Mouse (Mus musculus): ENCODE results near the gene Zfp526. TPM values are rescaled to one million over a fixed set of nuclear protein-coding genes. Genes with fewer than 3 reads are reported as not detected.

The Zfp526 gene
- polyA plus RNA-seq, 1 experiment from 2014 or later = 2.9 TPM

DNA sequence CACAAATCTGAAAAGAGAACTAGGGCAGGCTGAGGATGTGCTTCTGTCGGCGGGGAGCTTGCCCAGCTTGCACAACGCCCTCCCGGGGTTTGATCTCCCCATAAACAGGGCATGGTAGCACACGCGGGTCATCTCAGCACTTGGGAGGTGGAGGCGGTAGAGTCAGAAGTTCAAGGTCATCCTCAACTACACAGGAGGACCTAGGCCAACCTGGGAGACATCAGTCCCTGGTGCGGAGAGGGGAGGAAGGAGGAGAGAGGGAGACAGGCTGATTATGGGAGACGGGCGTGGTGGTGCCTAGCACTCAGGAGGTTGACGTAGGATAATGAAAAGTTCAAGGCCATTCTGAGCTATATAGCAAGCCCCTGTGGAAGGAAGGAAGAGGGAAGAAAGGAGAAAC is 30.4 kb upstream of the Zfp526 start:
- no peak overlapping the region for H3K9ac ChIP-seq
- H3K27ac ChIP-seq = no peak overlapping the region
- H3K36me3 ChIP-seq = no peaks in the 10 kb centered on the region
- no peaks in the 10 kb centered on the region for H3K9me3 ChIP-seq
- H3K4me3 ChIP-seq = no peak overlapping the region
- no peaks in the 10 kb centered on the region for H3K4me1 ChIP-seq
- 91% methylated on average over 11 of the region's 11 CpGs for WGBS
- H3K27me3 ChIP-seq (replicated peaks) = no peaks in the 10 kb centered on the region
- no peak overlapping the region for H3K4me2 ChIP-seq (replicated peaks)
- no peak for ATAC-seq (ENCODE audit: low FRiP score, low read depth)

GRCm38 (mm10) chr7:25192110-25192509 is 29.1 kb upstream of the Zfp526 start:
- no peaks in the 10 kb centered on the region for H3K36me3 ChIP-seq
- 71% methylated on average over 8 of the region's 8 CpGs for WGBS
- no peak overlapping the region for H3K4me3 ChIP-seq
- no peaks in the 10 kb centered on the region for H3K4me1 ChIP-seq
- no peak for ATAC-seq (ENCODE audit: low FRiP score, low read depth)
- H3K9ac ChIP-seq = no peak overlapping the region
- no peaks in the 10 kb centered on the region for H3K9me3 ChIP-seq
- no peak overlapping the region for H3K4me2 ChIP-seq (replicated peaks)
- no peak overlapping the region for H3K27ac ChIP-seq
- H3K27me3 ChIP-seq (replicated peaks) = no peaks in the 10 kb centered on the region

- H3K27me3 ChIP-seq (replicated peaks) = no peaks in the 10 kb centered on the region
- no peak overlapping the region for H3K4me2 ChIP-seq (replicated peaks)
- no peaks in the 10 kb centered on the region for H3K36me3 ChIP-seq
- no peak overlapping the region for H3K27ac ChIP-seq
- 78% methylated on average over 3 of the region's 3 CpGs for WGBS
- no peak overlapping the region for H3K4me3 ChIP-seq
- H3K9ac ChIP-seq = no peak overlapping the region
- H3K9me3 ChIP-seq = no peaks in the 10 kb centered on the region
- H3K4me1 ChIP-seq = no peaks in the 10 kb centered on the region
- ATAC-seq (ENCODE audit: low FRiP score, low read depth) = no peak
Measured at GRCm38 (mm10) chr7:25195148-25195547, 26.1 kb upstream of the Zfp526 start.

DNA sequence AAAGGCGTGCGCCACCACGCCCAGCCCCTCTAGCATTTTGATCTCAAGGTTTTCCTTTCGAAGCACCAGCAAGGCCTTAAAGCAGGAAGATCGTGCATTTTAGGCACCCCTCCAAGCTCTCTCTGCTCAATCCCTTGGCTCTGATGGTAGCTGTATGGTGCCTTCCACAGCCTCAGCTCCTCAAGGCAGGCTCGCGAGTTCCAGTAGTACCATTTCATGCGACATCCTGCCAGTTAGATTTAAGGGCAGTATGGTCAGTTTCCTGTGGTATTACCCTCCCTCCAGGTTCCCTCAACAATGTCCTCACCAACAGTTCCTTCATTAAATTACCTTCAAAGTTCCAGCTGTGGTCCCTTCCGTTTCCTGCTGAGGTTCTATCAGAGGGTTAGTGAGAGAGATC is 25.1 kb upstream of the Zfp526 start:
- WGBS = 84% methylated on average over 9 of the region's 9 CpGs
- Histone ChIP-seq H3K9me3 (no peaks in the 10 kb centered on the region), H3K36me3 (no peaks in the 10 kb centered on the region; the same call in 1 of the 2 replicates), H3K9ac (no peak overlapping the region), H3K27me3 (replicated peaks) (no peaks in the 10 kb centered on the region), H3K4me2 (replicated peaks) (no peak overlapping the region), H3K27ac (no peak overlapping the region), H3K4me3 (no peak overlapping the region), H3K4me1 (no peaks in the 10 kb centered on the region)
- no peak for ATAC-seq (ENCODE audit: low FRiP score, low read depth)

DNA sequence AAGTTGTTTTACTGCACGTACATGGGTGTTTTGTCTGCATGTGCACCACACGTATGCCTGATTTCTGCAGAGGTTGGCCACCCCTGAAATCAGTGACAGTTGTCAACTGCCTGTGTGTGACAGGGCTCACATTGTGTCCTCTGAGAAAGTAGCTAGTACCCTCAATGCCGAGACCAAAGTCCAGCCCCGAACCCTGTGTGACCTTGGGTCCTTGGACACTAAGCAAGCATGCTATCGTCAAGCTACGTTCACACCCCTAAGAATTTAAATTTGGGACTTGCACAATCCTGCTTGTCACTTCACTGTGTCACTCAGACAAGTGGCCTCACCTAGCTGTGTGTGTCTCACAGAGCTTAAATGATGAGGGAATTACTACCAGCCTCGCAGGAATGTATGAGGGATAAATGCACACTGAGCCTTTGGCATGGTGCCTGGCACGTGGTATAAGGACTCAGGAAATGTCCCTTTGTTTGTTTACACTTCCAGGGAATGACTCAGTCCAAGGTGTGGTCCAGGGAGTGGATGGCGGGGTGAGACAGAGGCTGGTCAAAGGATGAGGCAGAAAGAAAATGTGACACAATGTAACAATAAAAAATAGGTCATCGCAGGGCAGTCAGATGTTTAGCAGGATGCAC is 23.7 kb upstream of the Zfp526 start:
- Histone ChIP-seq H3K27ac (no peak overlapping the region), H3K27me3 (replicated peaks) (no peaks in the 10 kb centered on the region), H3K4me3 (no peak overlapping the region), H3K4me1 (no peaks in the 10 kb centered on the region), H3K36me3 (peaks cover 9% of the 10 kb centered on the region), H3K9me3 (no peaks in the 10 kb centered on the region), H3K9ac (no peak overlapping the region), H3K4me2 (replicated peaks) (no peak overlapping the region)
- 74% methylated on average over 10 of the region's 10 CpGs for WGBS
- ATAC-seq (ENCODE audit: low FRiP score, low read depth) = no peak

DNA sequence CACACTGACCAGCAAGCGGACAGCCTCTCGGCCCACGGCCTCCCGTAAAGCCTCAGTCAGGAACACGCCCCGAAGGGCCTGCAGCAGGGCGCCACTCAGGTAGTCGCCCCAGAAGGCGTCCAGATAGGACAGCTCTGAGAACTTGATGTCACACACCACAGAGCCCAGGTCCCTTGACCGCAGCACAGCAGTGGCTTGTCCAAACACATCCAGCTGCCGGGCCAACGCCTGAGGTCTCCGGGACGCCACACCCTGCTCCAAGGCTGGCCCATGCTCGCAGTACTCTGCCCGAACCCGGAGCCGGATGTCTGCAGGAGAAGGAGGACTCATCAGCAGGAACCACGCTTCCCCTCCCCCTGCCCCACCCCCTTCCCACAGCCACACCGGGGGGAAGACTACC is 17.6 kb upstream of the Zfp526 start:
- Histone ChIP-seq H3K9ac (no peak overlapping the region), H3K9me3 (no peaks in the 10 kb centered on the region), H3K27ac (no peak overlapping the region), H3K27me3 (replicated peaks) (no peaks in the 10 kb centered on the region), H3K36me3 (peaks cover 34% of the 10 kb centered on the region), H3K4me2 (replicated peaks) (no peak overlapping the region), H3K4me1 (no peaks in the 10 kb centered on the region), H3K4me3 (no peak overlapping the region)
- 87% methylated on average over 20 of the region's 20 CpGs for WGBS
- no peak for ATAC-seq (ENCODE audit: low FRiP score, low read depth)

DNA sequence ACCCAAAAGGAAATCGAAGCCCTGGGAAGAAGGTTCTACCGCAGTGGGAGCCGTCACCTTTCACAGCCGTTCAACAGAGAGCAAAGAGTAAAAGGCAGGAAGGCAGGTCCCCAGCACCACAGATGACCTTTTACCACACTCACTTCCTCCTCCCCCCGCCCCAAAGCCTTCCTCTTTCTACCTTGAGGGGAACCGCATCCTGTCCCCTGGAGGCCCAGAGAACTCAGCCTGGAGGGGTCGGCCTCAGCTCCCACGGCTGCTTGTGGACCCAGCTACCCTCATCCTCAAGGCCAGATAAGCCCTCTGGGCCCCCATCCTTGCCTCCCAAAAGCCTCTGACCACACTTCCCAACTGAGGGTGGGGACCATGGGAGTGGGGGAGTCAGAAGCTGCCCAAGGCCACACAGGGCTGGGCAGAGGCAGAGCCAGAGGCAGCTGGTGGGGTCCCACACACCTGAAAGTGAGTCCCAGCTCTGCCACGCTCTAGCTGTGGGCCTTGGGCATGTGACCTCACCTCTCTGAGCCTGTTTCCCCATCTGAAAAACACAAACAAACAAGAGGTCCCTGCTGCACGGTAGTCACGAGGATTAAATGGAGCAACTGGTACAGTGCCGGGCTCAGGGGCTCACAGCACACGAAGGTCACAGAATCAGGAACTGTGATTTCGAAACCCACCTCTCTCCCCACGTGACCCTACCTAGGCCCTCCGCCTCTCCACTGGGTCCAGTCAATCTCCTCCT is 15.7 kb upstream of the Zfp526 start:
- no peak for ATAC-seq (ENCODE audit: low FRiP score, low read depth)
- no peak overlapping the region for H3K9ac ChIP-seq
- no peak overlapping the region for H3K4me3 ChIP-seq
- WGBS = 89% methylated on average over 16 of the region's 16 CpGs
- H3K4me1 ChIP-seq = no peaks in the 10 kb centered on the region
- no peaks in the 10 kb centered on the region for H3K9me3 ChIP-seq
- H3K27me3 ChIP-seq (replicated peaks) = no peaks in the 10 kb centered on the region
- H3K4me2 ChIP-seq (replicated peaks) = no peak overlapping the region
- H3K27ac ChIP-seq = no peak overlapping the region
- peaks cover 51% of the 10 kb centered on the region for H3K36me3 ChIP-seq

GRCm38 (mm10) chr7:25206094-25206830 is 15.0 kb upstream of the Zfp526 start:
- Histone ChIP-seq H3K36me3 (peaks cover 58% of the 10 kb centered on the region), H3K9me3 (no peaks in the 10 kb centered on the region), H3K27ac (no peak overlapping the region), H3K27me3 (replicated peaks) (no peaks in the 10 kb centered on the region), H3K4me1 (no peaks in the 10 kb centered on the region), H3K4me2 (replicated peaks) (no peak overlapping the region), H3K9ac (no peak overlapping the region), H3K4me3 (no peak overlapping the region)
- 88% methylated on average over 16 of the region's 16 CpGs for WGBS
- ATAC-seq (ENCODE audit: low FRiP score, low read depth) = no peak

DNA sequence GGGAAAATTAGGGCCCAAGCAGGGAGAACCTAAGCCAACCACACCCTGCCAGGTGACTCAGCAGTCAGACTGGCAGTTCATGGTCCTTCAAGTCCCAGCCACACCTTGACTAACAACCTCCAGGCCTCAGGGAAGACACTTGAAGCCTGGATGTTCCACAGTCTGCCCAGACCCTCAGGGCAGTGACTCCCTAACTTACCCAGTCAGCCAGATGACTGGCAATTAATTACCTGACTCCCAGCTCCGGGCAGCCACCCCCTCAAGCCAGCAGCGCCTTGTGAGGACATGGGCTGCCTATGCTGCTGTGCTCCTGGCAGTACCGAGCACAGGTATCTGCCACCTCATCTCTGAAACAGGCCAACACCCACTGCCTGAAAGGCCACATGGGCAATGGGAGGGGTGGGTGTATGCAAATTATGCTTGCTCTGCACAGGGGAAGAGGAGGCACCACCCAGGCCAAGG is 12.0 kb upstream of the Zfp526 start:
- no peak for ATAC-seq (ENCODE audit: low FRiP score, low read depth)
- no peaks in the 10 kb centered on the region for H3K4me1 ChIP-seq
- H3K27me3 ChIP-seq (replicated peaks) = no peaks in the 10 kb centered on the region
- H3K4me3 ChIP-seq = no peak overlapping the region
- WGBS = 76% methylated on average over 3 of the region's 3 CpGs
- no peak overlapping the region for H3K27ac ChIP-seq
- peaks cover 35% of the 10 kb centered on the region for H3K36me3 ChIP-seq
- no peak overlapping the region for H3K4me2 ChIP-seq (replicated peaks)
- no peaks in the 10 kb centered on the region for H3K9me3 ChIP-seq
- no peak overlapping the region for H3K9ac ChIP-seq

DNA sequence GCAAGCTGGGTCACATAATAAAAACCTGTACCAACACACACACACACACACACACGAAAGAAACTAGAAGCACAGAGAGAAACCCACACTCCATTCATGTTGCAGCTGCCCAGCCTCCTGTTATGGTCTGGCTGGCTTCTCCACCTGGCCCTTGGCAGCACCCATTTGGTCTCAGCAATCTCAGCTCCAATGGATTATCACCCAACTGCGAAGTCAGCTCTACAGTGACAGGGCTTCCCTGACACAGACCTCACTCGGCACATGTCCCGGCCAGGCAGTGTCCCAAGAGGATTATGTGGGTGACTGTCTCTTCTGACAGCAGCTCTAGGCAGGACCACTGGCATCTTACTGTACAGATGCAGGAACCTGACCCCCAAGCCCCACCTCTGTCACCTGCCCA is 10.7 kb upstream of the Zfp526 start:
- Histone ChIP-seq H3K27me3 (replicated peaks) (no peaks in the 10 kb centered on the region), H3K4me3 (no peak overlapping the region), H3K36me3 (peaks cover 31% of the 10 kb centered on the region), H3K9me3 (no peaks in the 10 kb centered on the region), H3K9ac (no peak overlapping the region), H3K4me1 (no peaks in the 10 kb centered on the region), H3K27ac (no peak overlapping the region), H3K4me2 (replicated peaks) (no peak overlapping the region)
- no peak for ATAC-seq (ENCODE audit: low FRiP score, low read depth)
- 82% methylated on average over 4 of the region's 4 CpGs for WGBS

DNA sequence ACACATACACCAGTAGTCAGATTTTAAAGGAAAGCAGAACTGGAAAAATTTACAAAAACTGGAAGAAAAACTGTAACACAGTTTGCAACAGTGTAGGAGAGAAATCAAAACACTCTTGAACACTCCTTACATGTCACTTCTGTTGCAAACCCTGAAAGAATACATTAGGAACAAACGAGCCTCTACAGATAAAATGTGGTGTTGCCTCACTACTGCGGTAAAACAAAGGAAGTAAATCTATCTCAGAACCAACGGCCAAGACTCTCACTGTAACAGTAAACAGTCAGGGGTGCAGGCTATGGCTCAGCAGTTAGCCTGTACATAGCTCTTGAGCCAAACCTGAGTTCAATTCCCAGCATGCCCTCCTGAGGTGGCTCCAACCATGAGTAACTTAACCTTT is 8.1 kb upstream of the Zfp526 start:
- Histone ChIP-seq H3K4me2 (replicated peaks) (no peak overlapping the region), H3K9me3 (no peaks in the 10 kb centered on the region), H3K27me3 (replicated peaks) (no peaks in the 10 kb centered on the region), H3K9ac (no peak overlapping the region), H3K4me1 (peaks cover 2% of the 10 kb centered on the region; the same call in 1 of the 2 replicates), H3K27ac (no peak overlapping the region), H3K36me3 (peaks cover 31% of the 10 kb centered on the region), H3K4me3 (no peak overlapping the region)
- 80% methylated on average over 3 of the region's 3 CpGs for WGBS
- ATAC-seq (ENCODE audit: low FRiP score, low read depth) = no peak

DNA sequence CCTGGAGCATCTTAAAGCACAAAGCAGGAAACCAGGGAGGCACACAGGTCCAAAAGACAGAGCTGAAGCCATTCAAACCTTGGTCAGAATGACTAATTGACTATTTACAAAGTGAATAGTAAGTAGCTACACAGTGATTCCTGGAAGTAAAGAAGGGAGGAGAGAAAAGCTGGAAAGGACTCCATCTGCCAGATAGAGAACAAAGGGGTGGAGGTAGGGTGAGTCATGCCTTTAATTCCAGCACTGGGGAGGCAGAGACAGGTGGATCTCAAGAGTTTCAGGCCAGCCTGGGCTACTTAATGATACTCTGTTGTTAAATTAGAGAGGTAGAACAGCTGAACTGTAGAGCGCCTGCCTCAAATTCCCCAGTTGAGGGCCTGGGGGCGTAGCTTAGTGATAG is 7.1 kb upstream of the Zfp526 start:
- H3K9me3 ChIP-seq = no peaks in the 10 kb centered on the region
- 98% methylated on average over 2 of the region's 2 CpGs for WGBS
- H3K4me2 ChIP-seq (replicated peaks) = no peak overlapping the region
- no peak overlapping the region for H3K4me3 ChIP-seq
- H3K4me1 ChIP-seq = peaks cover 10% of the 10 kb centered on the region
- H3K27ac ChIP-seq = no peak overlapping the region
- no peak overlapping the region for H3K9ac ChIP-seq
- H3K36me3 ChIP-seq = peaks cover 22% of the 10 kb centered on the region
- ATAC-seq (ENCODE audit: low FRiP score, low read depth) = no peak
- H3K27me3 ChIP-seq (replicated peaks) = no peaks in the 10 kb centered on the region
